Mouse (Mus musculus): ENCODE data around the gene Esr2. TPM values are rescaled to one million over a fixed set of nuclear protein-coding genes. Genes with fewer than 3 reads are reported as not detected.
A peak's percentile ranks its signal among the peaks of the same experiment; 100 is the strongest.
"Not testable (repeated sequence)": the region's sequence is repeated elsewhere in the genome, so short reads cannot be mapped to it uniquely, and the experiment has no call there.

Gene Esr2
- polyA plus RNA-seq (2015; fragmentation: Nextera tagmentation; extraction: Ambion mirVana): 0.02 TPM in 1 of 2 replicates, not detected in the other

DNA sequence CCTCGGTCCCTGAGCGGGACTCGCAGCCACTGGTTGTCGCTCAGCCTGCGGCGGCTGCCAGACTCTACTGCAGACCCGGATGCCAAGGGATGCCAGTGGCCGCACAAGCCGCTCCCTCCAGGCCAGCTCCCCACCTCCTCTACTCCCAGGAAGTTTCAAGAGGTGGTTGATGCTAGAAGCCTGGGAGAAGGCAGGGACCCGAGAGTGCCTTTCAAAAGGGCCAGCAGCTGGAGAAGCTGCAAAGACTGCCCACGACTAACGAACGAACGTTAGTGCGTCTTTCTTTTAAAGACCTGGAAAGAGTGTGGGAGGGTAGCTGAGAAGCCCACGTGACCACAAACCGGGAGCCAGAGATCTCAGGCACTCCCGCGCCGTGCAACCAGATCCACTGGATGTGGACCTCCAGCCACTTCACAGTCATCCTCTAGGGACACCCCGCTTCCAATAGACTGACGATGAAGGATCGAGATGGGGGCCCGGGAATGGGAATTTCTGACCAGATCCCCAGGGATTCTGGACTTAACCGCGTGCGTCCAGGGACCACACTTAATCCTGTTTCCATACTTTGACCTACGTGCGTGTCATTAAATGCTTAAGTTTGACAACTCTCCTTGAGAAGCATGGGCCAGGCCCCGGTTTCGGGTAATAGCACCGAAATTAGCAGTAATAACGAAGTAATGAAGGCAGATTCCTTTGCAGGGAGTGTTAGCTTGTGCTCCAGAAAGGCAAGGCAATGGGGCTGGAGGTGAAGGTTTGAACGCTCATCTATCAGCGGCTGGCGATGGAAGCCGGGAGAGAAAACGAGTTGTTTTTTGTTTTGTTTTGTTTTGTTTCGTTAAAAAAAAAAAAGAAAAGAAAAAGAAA lies at the start of gene Esr2:
Gene Esr2, minus strand, starts transcription at position 260 of the 864 bp plus-strand sequence.
- H3K4me3 ChIP-seq (replicated peaks): peak within 1 kb of the TSS; percentile 34
- no peak for ATAC-seq (ENCODE audit: insufficient read depth)
- H3K4me1 ChIP-seq (replicated peaks): peaks cover 9% of the 10 kb centered on the region
- no peaks in the 10 kb centered on the region for H3K9me3 ChIP-seq (replicated peaks)
- H3K9ac ChIP-seq: no peak within 1 kb of the TSS
- WGBS (ENCODE audit: insufficient replicate concordance): 1% methylated on average over 39 of the region's 39 CpGs
- H3K27ac ChIP-seq (replicated peaks): no peak within 1 kb of the TSS
- peak within 1 kb of the TSS; percentile 66 for H3K4me2 ChIP-seq
- H3K36me3 ChIP-seq (replicated peaks): no peaks in the 10 kb centered on the region
- peaks cover 47% of the 10 kb centered on the region for H3K27me3 ChIP-seq

DNA sequence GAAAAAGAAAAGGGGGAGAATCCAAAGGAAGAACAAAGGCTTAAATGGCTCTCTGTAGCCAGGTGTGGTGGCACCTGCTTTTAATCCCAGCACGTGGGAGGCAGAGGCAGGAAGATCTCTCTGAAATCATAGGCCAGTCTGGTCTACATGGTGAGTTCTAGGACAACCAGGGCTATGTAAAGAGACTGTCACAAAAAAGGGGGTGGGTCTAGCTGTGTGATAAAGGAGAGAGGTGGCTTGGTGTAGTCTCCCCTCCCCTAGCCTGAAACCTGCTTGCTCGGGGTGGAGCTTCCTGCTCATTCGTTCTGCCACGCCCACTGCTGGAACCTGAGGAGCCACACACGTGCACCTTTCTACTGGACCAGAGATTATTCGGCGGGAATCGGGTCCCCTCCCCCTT lies 45.0 kb upstream of the Esr2 start:
- 63% methylated on average over 4 of the region's 8 CpGs for WGBS (ENCODE audit: insufficient replicate concordance)

DNA sequence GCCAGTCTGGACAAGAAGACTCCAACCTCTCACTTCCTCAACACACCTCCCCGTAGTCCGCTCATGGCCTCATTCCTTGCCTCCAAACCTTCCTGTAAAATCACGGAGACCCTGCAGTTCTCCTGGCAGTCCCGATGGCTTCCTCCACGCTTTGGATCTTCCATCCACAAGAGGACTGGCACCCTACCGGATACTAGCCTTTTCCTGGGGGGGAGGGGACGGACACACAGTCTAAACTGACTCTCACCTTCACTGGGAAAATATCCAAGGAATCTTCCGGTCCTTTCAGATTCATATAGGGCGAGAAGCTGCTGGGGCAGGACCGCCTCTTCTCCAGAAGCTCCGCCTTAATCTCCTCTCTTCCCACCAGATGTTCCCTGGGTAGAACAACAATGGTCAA lies 39.7 kb upstream of the Esr2 start:
- WGBS (ENCODE audit: insufficient replicate concordance): 61% methylated on average over 11 of the region's 11 CpGs
- H3K36me3 ChIP-seq (replicated peaks): no peaks in the 10 kb centered on the region
- no peak overlapping the region for H3K4me2 ChIP-seq
- H3K27ac ChIP-seq (replicated peaks): no peak overlapping the region
- no peaks in the 10 kb centered on the region for H3K9me3 ChIP-seq (replicated peaks)
- H3K4me1 ChIP-seq (replicated peaks): no peaks in the 10 kb centered on the region
- H3K4me3 ChIP-seq (replicated peaks): no peak overlapping the region
- H3K27me3 ChIP-seq: no peaks in the 10 kb centered on the region
- H3K9ac ChIP-seq: no peak overlapping the region
- ATAC-seq (ENCODE audit: insufficient read depth): no peak

More for the DNA sequence above, 45.0 kb upstream of the Esr2 start:
- H3K27ac ChIP-seq (replicated peaks); H3K4me3 ChIP-seq (replicated peaks); H3K4me1 ChIP-seq (replicated peaks); H3K9ac ChIP-seq; H3K27me3 ChIP-seq; H3K9me3 ChIP-seq (replicated peaks); H3K4me2 ChIP-seq; H3K36me3 ChIP-seq (replicated peaks); ATAC-seq (ENCODE audit: insufficient read depth): not testable (repeated sequence)

DNA sequence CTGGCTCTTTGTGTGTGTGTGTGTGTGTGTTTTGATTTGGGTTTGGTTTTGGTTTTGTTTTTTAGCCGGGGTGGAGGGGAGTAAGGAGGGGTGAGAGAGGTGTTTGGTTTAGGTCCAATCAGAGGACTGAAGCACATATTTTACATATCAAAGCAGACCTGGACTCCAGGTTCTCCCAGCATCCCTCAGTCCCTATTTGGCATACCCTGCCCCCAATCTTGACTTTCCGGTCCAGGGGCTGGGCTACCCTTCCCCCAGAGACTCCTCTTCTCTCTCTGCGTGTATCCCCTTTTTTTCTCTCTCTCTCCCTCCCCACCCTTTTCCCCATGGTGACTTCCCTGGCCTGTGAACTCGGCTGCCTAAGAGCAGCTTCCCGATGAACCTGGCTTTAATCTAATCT lies 38.1 kb upstream of the Esr2 start:
- Histone ChIP-seq H3K27ac (replicated peaks) (no peak overlapping the region), H3K27me3 (no peaks in the 10 kb centered on the region), H3K4me1 (replicated peaks) (no peaks in the 10 kb centered on the region), H3K36me3 (replicated peaks) (no peaks in the 10 kb centered on the region), H3K4me3 (replicated peaks) (no peak overlapping the region), H3K9me3 (replicated peaks) (no peaks in the 10 kb centered on the region), H3K9ac (no peak overlapping the region), H3K4me2 (no peak overlapping the region)
- 43% methylated on average over 5 of the region's 5 CpGs for WGBS (ENCODE audit: insufficient replicate concordance)
- ATAC-seq (ENCODE audit: insufficient read depth): no peak

DNA sequence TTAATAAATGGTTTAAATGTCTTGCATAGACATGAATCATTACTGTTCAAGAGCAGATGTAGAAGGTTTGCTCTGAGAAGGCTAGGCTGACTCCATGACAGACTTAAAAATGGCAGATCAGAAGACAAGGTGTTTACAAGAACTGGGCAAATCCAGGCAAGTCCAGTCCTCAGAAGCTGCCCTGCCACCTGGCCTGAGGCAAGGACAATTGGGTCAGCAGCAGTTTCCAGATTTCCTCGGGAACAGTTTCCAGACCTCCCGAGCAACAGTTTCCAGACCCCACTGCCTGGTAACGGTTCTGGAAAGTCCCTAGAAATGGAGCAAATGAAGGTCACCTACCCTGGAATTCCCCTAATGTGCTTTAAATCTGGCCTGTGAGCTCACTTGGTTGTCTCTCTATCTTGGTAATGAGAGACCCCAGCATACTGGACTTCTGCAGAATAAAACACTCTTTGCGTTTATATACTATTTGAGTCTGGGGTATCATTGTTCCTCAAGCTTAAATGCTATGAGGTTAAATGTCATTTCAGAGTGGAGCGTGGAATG lies 32.4 kb upstream of the Esr2 start:
- Histone ChIP-seq H3K27me3 (no peaks in the 10 kb centered on the region), H3K4me3 (replicated peaks) (no peak overlapping the region), H3K36me3 (replicated peaks) (no peaks in the 10 kb centered on the region), H3K9me3 (replicated peaks) (no peaks in the 10 kb centered on the region), H3K4me2 (no peak overlapping the region), H3K4me1 (replicated peaks) (no peaks in the 10 kb centered on the region), H3K9ac (no peak overlapping the region), H3K27ac (replicated peaks) (no peak overlapping the region)
- no peak for ATAC-seq (ENCODE audit: insufficient read depth)
- 69% methylated on average over 5 of the region's 5 CpGs for WGBS (ENCODE audit: insufficient replicate concordance)

DNA sequence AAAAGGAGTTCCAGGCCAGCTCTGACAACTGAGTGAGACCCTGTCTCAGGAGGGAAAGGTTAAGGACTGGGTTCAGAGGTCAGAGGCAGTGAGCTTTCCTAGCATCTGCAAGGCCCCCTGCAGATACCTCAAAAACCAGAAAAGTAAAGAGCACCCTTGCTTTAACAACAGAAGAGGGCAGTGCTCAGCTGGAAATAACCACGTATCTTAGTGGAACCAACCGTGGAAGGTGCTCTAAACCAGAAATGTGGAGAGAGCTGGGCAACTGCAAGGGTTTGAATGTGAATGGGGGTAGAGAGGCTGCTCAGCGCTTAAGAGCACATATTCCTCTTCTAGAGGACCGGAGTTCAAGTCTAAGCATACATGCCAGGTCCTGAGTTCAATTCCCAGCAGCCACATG lies 23.3 kb upstream of the Esr2 start:
- Histone ChIP-seq H3K9ac (no peak overlapping the region), H3K4me2 (no peak overlapping the region), H3K4me3 (replicated peaks) (no peak overlapping the region), H3K36me3 (replicated peaks) (no peaks in the 10 kb centered on the region), H3K27me3 (peaks cover 4% of the 10 kb centered on the region), H3K4me1 (replicated peaks) (peaks cover 14% of the 10 kb centered on the region), H3K9me3 (replicated peaks) (no peaks in the 10 kb centered on the region), H3K27ac (replicated peaks) (no peak overlapping the region)
- no peak for ATAC-seq (ENCODE audit: insufficient read depth)
- 56% methylated on average over 4 of the region's 4 CpGs for WGBS (ENCODE audit: insufficient replicate concordance)

DNA sequence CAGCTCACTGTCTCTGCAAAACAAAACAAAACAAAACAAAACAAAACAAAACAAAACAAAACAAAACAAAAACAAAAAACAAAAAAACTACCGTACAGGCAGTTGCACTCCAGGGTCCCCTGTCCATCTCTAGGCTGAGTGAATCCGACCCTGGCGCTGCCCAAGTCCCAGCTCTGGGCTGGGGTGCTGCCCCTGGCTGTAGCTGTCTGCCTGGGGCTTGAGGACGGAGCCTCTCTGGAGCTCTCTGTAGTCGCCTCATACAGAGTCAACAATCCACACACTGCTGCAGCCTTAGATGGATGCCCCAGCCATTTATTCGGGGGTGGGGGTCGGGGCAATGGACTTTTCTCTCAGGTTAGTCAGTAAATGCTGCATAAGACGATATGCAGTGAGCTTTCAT lies 20.0 kb upstream of the Esr2 start:
- Histone ChIP-seq H3K27me3 (peaks cover 4% of the 10 kb centered on the region), H3K9me3 (replicated peaks) (no peaks in the 10 kb centered on the region), H3K4me3 (replicated peaks) (no peak overlapping the region), H3K27ac (replicated peaks) (no peak overlapping the region), H3K36me3 (replicated peaks) (no peaks in the 10 kb centered on the region), H3K4me2 (peak overlapping the region; percentile 75; the same call in 1 of the 2 replicates), H3K9ac (no peak overlapping the region), H3K4me1 (replicated peaks) (peaks cover 14% of the 10 kb centered on the region)
- ATAC-seq (ENCODE audit: insufficient read depth): no peak
- WGBS (ENCODE audit: insufficient replicate concordance): 45% methylated on average over 8 of the region's 8 CpGs

DNA sequence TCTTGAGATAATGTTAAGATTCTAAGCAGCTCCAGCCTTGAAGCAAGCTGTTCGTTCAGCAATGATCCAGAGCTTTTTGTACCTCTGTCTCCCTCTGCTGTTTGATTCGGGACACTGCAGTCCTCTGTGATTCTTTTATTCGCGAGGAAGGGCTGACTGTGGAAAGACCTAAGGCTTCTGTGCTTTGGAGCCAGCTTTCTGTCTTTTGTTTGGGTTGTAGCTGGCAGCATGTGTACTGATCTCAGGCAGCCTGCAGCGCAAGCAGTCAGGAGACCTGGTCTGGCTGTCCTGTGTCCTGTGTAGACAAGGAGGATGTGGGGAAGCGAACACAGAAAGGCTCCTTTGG lies 19.6 kb upstream of the Esr2 start:
- Histone ChIP-seq H3K27ac (replicated peaks) (no peak overlapping the region), H3K4me3 (replicated peaks) (peak overlapping the region; percentile 42), H3K4me2 (peak overlapping the region; percentile 75), H3K27me3 (peaks cover 4% of the 10 kb centered on the region), H3K9me3 (replicated peaks) (no peaks in the 10 kb centered on the region), H3K9ac (no peak overlapping the region), H3K36me3 (replicated peaks) (no peaks in the 10 kb centered on the region), H3K4me1 (replicated peaks) (peaks cover 14% of the 10 kb centered on the region)
- WGBS (ENCODE audit: insufficient replicate concordance): 10% methylated on average over 6 of the region's 6 CpGs
- ATAC-seq (ENCODE audit: insufficient read depth): peak; percentile 51

DNA sequence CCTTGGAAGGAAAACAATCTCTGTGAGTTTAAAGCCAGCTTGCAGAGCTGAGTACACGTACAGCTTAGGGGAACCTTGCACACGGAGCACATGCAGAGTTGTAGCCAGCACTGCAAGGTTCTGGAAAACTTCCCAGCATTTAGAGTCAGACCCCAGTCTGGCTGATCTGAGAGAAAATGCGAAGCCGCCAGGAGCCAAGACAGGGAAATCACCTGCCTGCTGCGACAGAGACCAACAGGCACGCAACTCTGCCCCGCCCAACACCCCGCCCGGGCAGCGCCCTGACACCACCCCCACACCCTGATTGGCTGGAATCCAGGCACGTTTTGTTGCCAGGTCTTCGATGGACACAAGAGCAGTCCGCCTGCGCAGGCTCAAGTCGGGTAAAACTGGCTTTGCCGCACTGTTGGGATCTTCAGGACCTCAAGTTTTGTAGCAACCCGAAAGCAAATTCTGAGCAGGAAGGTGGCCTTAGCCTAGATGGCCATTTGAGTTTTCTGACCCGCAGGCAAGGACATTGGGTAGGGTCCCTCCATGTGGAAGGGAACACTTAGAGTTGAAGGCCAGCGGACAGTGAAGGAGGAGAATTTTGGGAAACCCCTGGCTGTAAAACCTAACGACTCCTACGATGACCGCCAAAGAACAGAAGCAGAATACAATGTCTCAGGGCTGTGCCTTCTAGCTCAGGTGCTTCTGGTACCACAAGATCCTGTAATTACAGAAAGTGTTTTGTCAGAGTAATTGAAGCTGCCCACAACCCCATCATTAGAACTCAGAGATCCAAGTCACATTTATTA lies 19.1 kb upstream of the Esr2 start:
- Histone ChIP-seq H3K4me1 (replicated peaks) (peaks cover 14% of the 10 kb centered on the region), H3K27me3 (peaks cover 4% of the 10 kb centered on the region), H3K4me2 (peak overlapping the region; percentile 75), H3K9me3 (replicated peaks) (no peaks in the 10 kb centered on the region), H3K4me3 (replicated peaks) (peak overlapping the region; percentile 42), H3K9ac (no peak overlapping the region), H3K27ac (replicated peaks) (no peak overlapping the region), H3K36me3 (replicated peaks) (no peaks in the 10 kb centered on the region)
- WGBS (ENCODE audit: insufficient replicate concordance): under 1% methylated on average over 22 of the region's 22 CpGs
- ATAC-seq (ENCODE audit: insufficient read depth): peak; percentile 83

DNA sequence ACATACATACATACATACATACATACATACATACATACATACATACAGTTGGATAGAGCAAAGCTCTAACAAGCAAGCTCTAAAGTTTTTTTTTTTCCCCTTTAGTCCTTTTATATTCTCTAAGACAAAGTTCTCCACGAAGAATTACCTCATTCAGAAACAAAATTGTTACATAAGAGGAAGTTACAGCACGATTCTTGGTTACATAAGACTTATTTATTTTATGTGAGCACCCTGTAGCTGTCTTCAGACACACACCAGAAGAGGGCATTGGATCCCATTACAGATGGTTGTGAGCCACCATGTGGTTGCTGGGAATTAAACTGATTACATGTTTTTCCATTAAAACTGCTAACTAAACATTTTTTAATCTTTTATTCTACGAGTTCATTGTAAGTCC lies 17.5 kb upstream of the Esr2 start:
- Histone ChIP-seq H3K36me3 (replicated peaks) (no peaks in the 10 kb centered on the region), H3K4me1 (replicated peaks) (peaks cover 14% of the 10 kb centered on the region), H3K4me3 (replicated peaks) (no peak overlapping the region), H3K4me2 (no peak overlapping the region), H3K9ac (no peak overlapping the region), H3K9me3 (replicated peaks) (no peaks in the 10 kb centered on the region), H3K27me3 (peaks cover 4% of the 10 kb centered on the region), H3K27ac (replicated peaks) (no peak overlapping the region)
- no peak for ATAC-seq (ENCODE audit: insufficient read depth)
- WGBS (ENCODE audit: insufficient replicate concordance): 21% methylated on average over 3 of the region's 3 CpGs

DNA sequence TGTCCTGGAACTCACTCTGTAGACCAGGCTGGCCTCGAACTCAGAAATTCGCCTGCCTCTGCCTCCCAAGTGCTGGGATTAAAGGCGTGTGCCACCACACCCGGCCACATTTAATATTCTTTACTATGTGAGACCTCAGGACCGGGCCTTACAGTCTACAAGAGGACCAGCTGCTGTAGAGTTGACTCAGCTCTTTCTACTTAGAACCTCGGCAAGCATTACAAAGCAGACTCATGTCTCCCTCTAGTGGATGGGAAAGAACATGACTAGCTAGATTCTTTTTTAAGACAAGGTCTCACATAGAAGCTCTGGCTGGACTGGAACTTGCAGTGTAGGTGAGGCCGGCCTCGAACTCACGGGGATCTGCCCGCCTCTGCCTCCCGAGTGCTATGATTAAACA lies 13.9 kb upstream of the Esr2 start:
- ATAC-seq (ENCODE audit: insufficient read depth): no peak
- Histone ChIP-seq H3K9ac (no peak overlapping the region), H3K27ac (replicated peaks) (no peak overlapping the region), H3K27me3 (no peaks in the 10 kb centered on the region), H3K4me3 (replicated peaks) (no peak overlapping the region), H3K36me3 (replicated peaks) (no peaks in the 10 kb centered on the region), H3K4me1 (replicated peaks) (peaks cover 5% of the 10 kb centered on the region), H3K9me3 (replicated peaks) (no peaks in the 10 kb centered on the region), H3K4me2 (no peak overlapping the region)
- WGBS (ENCODE audit: insufficient replicate concordance): 24% methylated on average over 11 of the region's 11 CpGs
